Mouse (Mus musculus): Measurements from ENCODE around the gene Enox1. TPM values are rescaled to one million over a fixed set of nuclear protein-coding genes. Genes with fewer than 3 reads are reported as not detected.

Gene Enox1
- polyA plus RNA-seq, 1 experiment = not detected

DNA sequence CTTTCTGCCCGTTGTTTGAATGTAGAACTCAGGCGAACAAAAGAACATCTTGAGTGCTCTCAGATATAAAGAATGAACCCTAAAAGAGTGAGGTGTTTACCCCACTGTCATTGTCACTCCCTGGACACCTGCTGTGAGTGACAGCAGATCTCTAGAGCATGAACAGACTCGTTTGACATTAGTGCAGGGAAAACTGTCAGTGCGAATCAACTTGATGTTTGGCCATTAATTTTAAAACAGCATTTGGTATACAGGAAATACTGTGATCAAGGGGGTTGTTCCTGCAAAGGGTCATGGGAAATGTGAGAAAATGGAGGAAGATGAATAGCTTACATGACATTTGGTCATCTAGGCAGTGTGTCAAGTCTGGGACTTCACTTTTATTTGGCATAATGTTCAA lies 101.6 kb downstream of the Enox1 start:
- TF ChIP-seq TAL1 (IDR thresholded peaks at IDR 0.05; ENCODE audit: low read length) (no peak), GATA1 (IDR thresholded peaks at IDR 0.05; ENCODE audit: low read length) (no peak)
- H3K36me3 ChIP-seq (ENCODE audit: control insufficient read depth) = no peaks in the 10 kb centered on the region
- no peak overlapping the region for H3K4me3 ChIP-seq (replicated peaks)
- no peaks in the 10 kb centered on the region for H3K4me1 ChIP-seq (ENCODE audit: control insufficient read depth)
- no peaks in the 10 kb centered on the region for H3K27me3 ChIP-seq (ENCODE audit: control insufficient read depth)
- H3K9me3 ChIP-seq (ENCODE audit: control insufficient read depth, low read length) = no peaks in the 10 kb centered on the region

GRCm38 (mm10) chr14:77259686-77260085 lies 103.1 kb downstream of the Enox1 start:
- Histone ChIP-seq H3K4me3 (replicated peaks) (no peak overlapping the region), H3K27me3 (ENCODE audit: control insufficient read depth) (no peaks in the 10 kb centered on the region), H3K9me3 (ENCODE audit: control insufficient read depth, low read length) (no peaks in the 10 kb centered on the region), H3K36me3 (ENCODE audit: control insufficient read depth) (no peaks in the 10 kb centered on the region), H3K4me1 (ENCODE audit: control insufficient read depth) (no peaks in the 10 kb centered on the region)
- TF ChIP-seq GATA1 (IDR thresholded peaks at IDR 0.05; ENCODE audit: low read length) (no peak), TAL1 (IDR thresholded peaks at IDR 0.05; ENCODE audit: low read length) (no peak)

DNA sequence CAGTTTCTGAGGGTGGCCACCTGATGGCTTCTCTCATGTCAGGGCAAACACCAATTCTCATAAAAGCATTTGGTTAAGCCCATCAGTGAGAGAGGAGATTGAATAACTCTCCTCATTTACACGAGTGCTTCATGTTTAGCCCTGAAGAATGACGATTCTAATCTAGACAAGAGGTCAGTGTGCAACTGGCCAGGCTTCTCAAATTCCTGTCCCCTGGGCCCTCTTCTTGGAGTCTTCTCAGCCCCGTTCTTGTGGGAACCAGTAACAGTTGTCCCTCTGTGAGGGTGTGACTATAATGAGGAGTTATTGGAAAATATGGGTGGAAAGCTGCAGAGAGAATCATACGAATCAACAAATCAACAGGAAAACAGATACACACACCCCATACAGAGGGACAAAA lies 103.5 kb downstream of the Enox1 start:
- H3K4me3 ChIP-seq (replicated peaks) = no peak overlapping the region
- no peak for TF ChIP-seq TAL1 (IDR thresholded peaks at IDR 0.05; ENCODE audit: low read length)
- TF ChIP-seq GATA1 (IDR thresholded peaks at IDR 0.05; ENCODE audit: low read length) = no peak
- H3K4me1 ChIP-seq (ENCODE audit: control insufficient read depth) = no peaks in the 10 kb centered on the region
- H3K27me3 ChIP-seq (ENCODE audit: control insufficient read depth) = no peaks in the 10 kb centered on the region
- no peaks in the 10 kb centered on the region for H3K9me3 ChIP-seq (ENCODE audit: control insufficient read depth, low read length)
- no peaks in the 10 kb centered on the region for H3K36me3 ChIP-seq (ENCODE audit: control insufficient read depth)

DNA sequence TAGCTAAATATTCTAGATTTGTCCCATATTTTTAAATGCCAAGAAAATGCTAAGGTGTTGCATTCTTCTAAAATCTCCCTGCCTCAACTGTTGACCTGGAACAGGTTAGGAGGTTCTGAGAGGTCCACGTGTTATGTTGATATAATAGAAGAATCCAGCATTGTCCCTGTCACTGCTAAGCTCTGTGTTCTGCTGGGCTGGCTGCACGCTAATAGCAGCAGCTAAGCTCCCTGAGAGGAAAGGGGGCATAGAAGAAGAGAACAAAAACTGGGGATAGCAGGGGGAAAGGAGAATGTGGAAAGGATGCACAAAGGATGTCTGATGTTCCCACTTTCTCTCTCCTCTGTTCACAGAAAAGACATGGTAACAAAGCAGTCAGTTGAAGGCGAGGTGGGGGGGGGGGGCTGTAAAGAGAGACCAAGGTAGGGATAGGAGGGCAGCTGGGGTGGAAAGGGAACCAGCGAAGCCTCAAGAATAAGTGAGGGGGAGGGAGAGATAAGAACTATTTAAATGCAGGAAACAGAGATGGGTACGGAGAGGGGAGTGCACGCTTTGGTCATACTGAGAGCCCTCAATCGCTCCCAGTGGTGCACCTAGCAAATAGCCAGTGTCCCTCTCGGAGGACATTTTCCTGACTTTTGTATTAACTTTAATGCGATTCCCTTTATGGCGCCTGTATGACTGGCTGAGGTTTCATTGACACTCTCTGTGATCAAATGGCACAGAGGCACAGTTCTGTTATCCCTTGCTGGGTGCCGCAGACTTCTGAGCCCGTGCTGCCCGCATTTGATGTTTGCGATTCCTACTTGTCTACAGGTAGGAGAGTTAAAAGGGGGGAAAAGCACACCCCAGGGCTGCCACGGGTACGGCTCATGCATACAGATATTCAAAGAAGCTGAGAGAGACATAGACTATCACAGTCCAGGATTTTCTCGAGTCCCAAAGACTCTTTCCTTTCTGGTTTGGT lies 110.5 kb downstream of the Enox1 start:
- Histone ChIP-seq H3K9me3 (ENCODE audit: control insufficient read depth, low read length) (peaks cover 3% of the 10 kb centered on the region; the same call in 1 of the 2 replicates), H3K4me3 (replicated peaks) (no peak overlapping the region), H3K27me3 (ENCODE audit: control insufficient read depth) (no peaks in the 10 kb centered on the region), H3K4me1 (ENCODE audit: control insufficient read depth) (no peaks in the 10 kb centered on the region), H3K36me3 (ENCODE audit: control insufficient read depth) (no peaks in the 10 kb centered on the region)
- TF ChIP-seq GATA1 (IDR thresholded peaks at IDR 0.05; ENCODE audit: low read length) (no peak), TAL1 (IDR thresholded peaks at IDR 0.05; ENCODE audit: low read length) (no peak)

DNA sequence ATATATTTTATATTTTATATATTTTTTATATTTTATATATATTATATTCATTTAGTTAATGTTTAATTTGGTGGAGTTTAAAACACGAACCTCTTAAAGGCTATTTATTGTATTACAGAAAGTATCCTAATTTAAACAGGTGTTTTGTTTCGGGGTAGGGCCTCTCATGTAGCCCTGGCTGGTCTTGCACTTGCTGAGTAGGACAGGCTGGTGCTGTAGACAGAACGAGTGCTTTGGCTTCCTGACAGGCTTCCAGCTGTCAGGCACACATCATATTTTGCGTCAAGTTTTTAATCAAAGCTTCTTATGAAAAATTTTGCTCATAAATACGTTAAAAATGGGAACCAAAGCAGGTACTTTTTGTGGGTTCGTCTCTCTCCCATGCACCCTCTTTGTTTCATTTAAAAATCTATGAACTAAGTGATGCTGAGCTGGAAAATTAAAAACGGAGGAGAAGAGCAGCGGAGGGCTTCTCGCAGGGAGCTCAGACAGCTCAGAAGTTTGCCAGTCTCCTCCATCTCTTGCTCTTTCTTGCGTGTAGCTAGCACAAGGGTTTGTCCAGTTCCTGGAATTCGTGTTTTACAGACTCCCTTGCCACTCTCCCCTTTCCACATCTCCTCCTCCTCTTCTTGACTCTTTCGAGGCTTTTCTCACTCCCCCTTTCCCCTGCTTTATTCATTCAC lies 115.8 kb downstream of the Enox1 start:
- H3K4me3 ChIP-seq (replicated peaks) = no peak overlapping the region
- H3K4me1 ChIP-seq (ENCODE audit: control insufficient read depth) = no peaks in the 10 kb centered on the region
- TF ChIP-seq TAL1 (IDR thresholded peaks at IDR 0.05; ENCODE audit: low read length) = no peak
- no peak for TF ChIP-seq GATA1 (IDR thresholded peaks at IDR 0.05; ENCODE audit: low read length)
- peaks cover 3% of the 10 kb centered on the region; the same call in 1 of the 2 replicates for H3K9me3 ChIP-seq (ENCODE audit: control insufficient read depth, low read length)
- H3K36me3 ChIP-seq (ENCODE audit: control insufficient read depth) = no peaks in the 10 kb centered on the region
- no peaks in the 10 kb centered on the region for H3K27me3 ChIP-seq (ENCODE audit: control insufficient read depth)

DNA sequence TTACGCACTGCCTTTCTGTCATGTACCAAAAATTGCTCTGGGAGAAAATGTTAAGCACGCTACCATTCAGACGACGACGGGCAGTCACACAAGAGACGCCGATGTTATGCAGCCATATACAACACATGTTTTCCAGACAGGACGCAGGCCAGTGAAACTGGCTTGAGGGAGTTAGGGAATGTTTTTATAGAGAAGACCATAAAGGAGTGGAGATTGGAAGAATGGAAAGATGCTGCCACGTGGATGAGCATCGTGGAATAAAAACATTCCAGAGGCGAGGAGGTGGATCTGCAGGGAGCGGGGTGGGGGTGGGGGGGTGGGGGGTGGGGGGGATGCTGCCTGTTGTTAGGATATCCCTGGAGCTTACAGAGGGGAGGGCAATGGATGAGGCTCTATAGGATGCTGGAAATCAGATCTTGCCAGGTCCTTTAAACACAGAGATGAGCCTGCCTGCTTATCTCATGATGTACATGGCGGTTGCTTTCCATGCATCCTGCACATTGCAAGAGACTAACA lies 116.4 kb downstream of the Enox1 start:
- Histone ChIP-seq H3K27me3 (ENCODE audit: control insufficient read depth) (no peaks in the 10 kb centered on the region), H3K4me1 (ENCODE audit: control insufficient read depth) (no peaks in the 10 kb centered on the region), H3K4me3 (replicated peaks) (no peak overlapping the region), H3K9me3 (ENCODE audit: control insufficient read depth, low read length) (peaks cover 3% of the 10 kb centered on the region; the same call in 1 of the 2 replicates), H3K36me3 (ENCODE audit: control insufficient read depth) (no peaks in the 10 kb centered on the region)
- TF ChIP-seq GATA1 (IDR thresholded peaks at IDR 0.05; ENCODE audit: low read length) = no peak
- no peak for TF ChIP-seq TAL1 (IDR thresholded peaks at IDR 0.05; ENCODE audit: low read length)

DNA sequence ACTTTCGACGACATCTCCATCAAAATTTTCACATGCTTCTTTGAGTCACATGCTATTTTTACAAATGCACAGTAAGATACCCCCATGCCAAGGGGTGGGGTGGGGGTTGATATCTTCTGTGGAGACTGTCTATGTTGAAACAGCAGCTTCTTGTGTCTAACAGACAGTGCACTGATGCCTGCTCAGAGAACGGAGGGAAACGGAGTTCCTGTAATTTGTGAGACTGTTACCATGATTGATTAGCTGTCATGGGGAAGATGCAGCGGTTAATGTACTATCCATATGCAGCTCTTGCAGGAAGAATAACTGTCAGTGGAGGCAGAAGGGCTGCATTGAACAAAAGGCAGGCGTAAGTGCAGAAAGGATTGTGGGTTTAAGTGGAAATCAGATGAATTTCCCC lies 117.2 kb downstream of the Enox1 start:
- Histone ChIP-seq H3K4me3 (replicated peaks) (no peak overlapping the region), H3K27me3 (ENCODE audit: control insufficient read depth) (no peaks in the 10 kb centered on the region), H3K9me3 (ENCODE audit: control insufficient read depth, low read length) (peaks cover 3% of the 10 kb centered on the region; the same call in 1 of the 2 replicates), H3K4me1 (ENCODE audit: control insufficient read depth) (no peaks in the 10 kb centered on the region), H3K36me3 (ENCODE audit: control insufficient read depth) (no peaks in the 10 kb centered on the region)
- no peak for TF ChIP-seq TAL1 (IDR thresholded peaks at IDR 0.05; ENCODE audit: low read length)
- no peak for TF ChIP-seq GATA1 (IDR thresholded peaks at IDR 0.05; ENCODE audit: low read length)

DNA sequence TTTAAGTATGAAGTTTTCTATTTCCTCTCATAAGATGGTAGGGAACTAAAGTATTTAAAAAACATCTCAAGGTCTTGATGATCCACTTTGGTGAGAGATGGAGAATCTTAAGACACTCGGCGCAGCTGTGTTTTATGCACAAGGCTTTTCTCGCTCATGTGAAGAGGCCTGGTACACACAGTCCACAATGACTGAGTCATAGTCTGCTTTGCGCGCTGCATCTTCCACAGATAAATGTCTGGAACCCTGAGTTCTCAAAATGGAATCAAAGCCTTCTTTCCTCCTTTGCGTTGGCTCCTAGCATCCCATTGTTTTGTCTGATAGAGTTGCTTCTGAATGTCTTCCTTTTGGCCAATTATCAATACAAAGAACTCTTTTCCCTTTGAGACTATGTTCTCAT lies 119.0 kb downstream of the Enox1 start:
- TF ChIP-seq TAL1 (IDR thresholded peaks at IDR 0.05; ENCODE audit: low read length) = no peak
- no peak for TF ChIP-seq GATA1 (IDR thresholded peaks at IDR 0.05; ENCODE audit: low read length)
- Histone ChIP-seq H3K4me1 (ENCODE audit: control insufficient read depth) (no peaks in the 10 kb centered on the region), H3K27me3 (ENCODE audit: control insufficient read depth) (no peaks in the 10 kb centered on the region), H3K4me3 (replicated peaks) (no peak overlapping the region), H3K9me3 (ENCODE audit: control insufficient read depth, low read length) (peaks cover 3% of the 10 kb centered on the region; the same call in 1 of the 2 replicates), H3K36me3 (ENCODE audit: control insufficient read depth) (no peaks in the 10 kb centered on the region)

DNA sequence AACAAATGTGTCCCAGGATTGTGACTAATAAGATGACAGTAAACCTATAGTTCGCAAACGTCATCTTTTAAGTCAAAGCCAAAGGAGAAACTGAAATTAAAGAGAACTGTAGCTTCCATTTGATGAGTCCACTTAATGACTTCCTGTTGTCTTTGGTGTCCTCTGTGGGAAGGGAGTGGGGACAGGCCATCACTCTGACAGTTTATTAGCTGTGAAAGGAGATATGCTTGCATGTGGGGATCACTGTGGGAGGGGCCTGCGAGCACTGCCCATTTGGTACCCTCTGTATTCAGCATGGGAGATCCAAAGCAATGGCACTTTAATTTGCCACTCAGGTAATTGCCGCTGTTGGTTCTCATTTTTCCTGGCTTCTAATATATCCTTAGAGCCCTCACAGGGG lies 122.6 kb downstream of the Enox1 start:
- Histone ChIP-seq H3K4me3 (replicated peaks) (no peak overlapping the region), H3K36me3 (ENCODE audit: control insufficient read depth) (no peaks in the 10 kb centered on the region), H3K9me3 (ENCODE audit: control insufficient read depth, low read length) (no peaks in the 10 kb centered on the region), H3K4me1 (ENCODE audit: control insufficient read depth) (no peaks in the 10 kb centered on the region), H3K27me3 (ENCODE audit: control insufficient read depth) (no peaks in the 10 kb centered on the region)
- no peak for TF ChIP-seq GATA1 (IDR thresholded peaks at IDR 0.05; ENCODE audit: low read length)
- no peak for TF ChIP-seq TAL1 (IDR thresholded peaks at IDR 0.05; ENCODE audit: low read length)
